Mouse (Mus musculus): ENCODE data around the gene Ppp6r2. TPM values are rescaled to one million over a fixed set of nuclear protein-coding genes. Genes with fewer than 3 reads are reported as not detected.

The Ppp6r2 gene
- polyA plus RNA-seq, 1 experiment from 2014 or later: 12.4 TPM

- DNase-seq (ENCODE audit: low spot score): no peak
- Histone ChIP-seq H3K27me3 (ENCODE audit: insufficient read depth, poor library complexity, severe bottlenecking) (no peaks in the 10 kb centered on the region), H3K4me3 (no peak overlapping the region), H3K27ac (no peak overlapping the region), H3K4me1 (no peaks in the 10 kb centered on the region), H3K9me3 (no peaks in the 10 kb centered on the region), H3K36me3 (no peaks in the 10 kb centered on the region)
- WGBS: 80% methylated on average over 17 of the region's 17 CpGs
Measured at GRCm38 (mm10) chr15:89334774-89335537, 123.6 kb downstream of the Ppp6r2 start.

- Histone ChIP-seq H3K4me3 (no peak overlapping the region), H3K27ac (no peak overlapping the region), H3K36me3 (no peaks in the 10 kb centered on the region), H3K27me3 (ENCODE audit: insufficient read depth, poor library complexity, severe bottlenecking) (no peaks in the 10 kb centered on the region), H3K4me1 (no peaks in the 10 kb centered on the region), H3K9me3 (no peaks in the 10 kb centered on the region)
- no peak for DNase-seq (ENCODE audit: low spot score)
- 79% methylated on average over 14 of the region's 14 CpGs for WGBS
Measured at GRCm38 (mm10) chr15:89336422-89336821, 125.1 kb downstream of the Ppp6r2 start.

Small RNA genes within 50 kb of the gene (microRNA-seq; reads per million reads assigned to microRNA genes)
- gene Mir6958 (5.1 reads per million, percentile 15 among the genes with 10 or more reads in this experiment), gene Mir6959 (not detected), gene Mir7118 (not detected)

Other genes starting within 250 kb of the Ppp6r2 start
- not detected in 2 replicates for gene Mlc1, start 232.5 kb upstream of the Ppp6r2 start, polyA plus RNA-seq (2016; fragmentation: Nextera tagmentation; extraction: Ambion mirVana)
- 45.0 and 85.0 TPM in 2 replicates for gene Mov10l1, start 228.6 kb upstream of the Ppp6r2 start, polyA plus RNA-seq (2016; fragmentation: Nextera tagmentation; extraction: Ambion mirVana)
- gene Panx2, start 151.8 kb upstream of the Ppp6r2 start, polyA plus RNA-seq (2016; fragmentation: Nextera tagmentation; extraction: Ambion mirVana): 1.8 and 1.9 TPM in 2 replicates
- gene Trabd, start 136.4 kb upstream of the Ppp6r2 start, polyA plus RNA-seq (2016; fragmentation: Nextera tagmentation; extraction: Ambion mirVana): 63.0 and 67.6 TPM in 2 replicates
- 9.5 and 11.8 TPM in 2 replicates for gene Selenoo, start 122.5 kb upstream of the Ppp6r2 start, polyA plus RNA-seq (2016; fragmentation: Nextera tagmentation; extraction: Ambion mirVana)
- gene Tubgcp6, start 88.4 kb upstream of the Ppp6r2 start, polyA plus RNA-seq (2016; fragmentation: Nextera tagmentation; extraction: Ambion mirVana): 15.4 and 17.1 TPM in 2 replicates
- 18.5 and 19.0 TPM in 2 replicates for gene Hdac10, start 82.9 kb upstream of the Ppp6r2 start, polyA plus RNA-seq (2016; fragmentation: Nextera tagmentation; extraction: Ambion mirVana)
- gene Mapk12, start 70.8 kb upstream of the Ppp6r2 start, polyA plus RNA-seq (2016; fragmentation: Nextera tagmentation; extraction: Ambion mirVana): 25.4 and 26.4 TPM in 2 replicates
- gene Mapk11, start 61.9 kb upstream of the Ppp6r2 start, polyA plus RNA-seq (2016; fragmentation: Nextera tagmentation; extraction: Ambion mirVana): 4.2 and 4.8 TPM in 2 replicates
- gene Plxnb2, start 30.8 kb upstream of the Ppp6r2 start, polyA plus RNA-seq (2016; fragmentation: Nextera tagmentation; extraction: Ambion mirVana): 106 and 117 TPM in 2 replicates
- 23.1 and 23.5 TPM in 2 replicates for gene Dennd6b, start 15.1 kb upstream of the Ppp6r2 start, polyA plus RNA-seq (2016; fragmentation: Nextera tagmentation; extraction: Ambion mirVana)
- gene Sbf1, start 103.8 kb downstream of the Ppp6r2 start, polyA plus RNA-seq (2016; fragmentation: Nextera tagmentation; extraction: Ambion mirVana): 53.3 and 57.2 TPM in 2 replicates
- gene Adm2, start 111.2 kb downstream of the Ppp6r2 start, polyA plus RNA-seq (2016; fragmentation: Nextera tagmentation; extraction: Ambion mirVana): 0.39 and 0.65 TPM in 2 replicates
- gene Miox, start 122.8 kb downstream of the Ppp6r2 start, polyA plus RNA-seq (2016; fragmentation: Nextera tagmentation; extraction: Ambion mirVana): not detected in 2 replicates
- 51.5 and 55.2 TPM in 2 replicates for gene Lmf2, start 144.1 kb downstream of the Ppp6r2 start, polyA plus RNA-seq (2016; fragmentation: Nextera tagmentation; extraction: Ambion mirVana)
- gene Ncaph2, start 144.2 kb downstream of the Ppp6r2 start, polyA plus RNA-seq (2016; fragmentation: Nextera tagmentation; extraction: Ambion mirVana): 137 and 150 TPM in 2 replicates
- gene Sco2, start 162.3 kb downstream of the Ppp6r2 start, polyA plus RNA-seq (2016; fragmentation: Nextera tagmentation; extraction: Ambion mirVana): 8.1 TPM in 2 replicates
- 1.3 and 1.4 TPM in 2 replicates for gene Tymp, start 165.5 kb downstream of the Ppp6r2 start, polyA plus RNA-seq (2016; fragmentation: Nextera tagmentation; extraction: Ambion mirVana)
- 0.31 and 0.38 TPM in 2 replicates for gene Odf3b, start 167.7 kb downstream of the Ppp6r2 start, polyA plus RNA-seq (2016; fragmentation: Nextera tagmentation; extraction: Ambion mirVana)
- 0.06 TPM in 1 of 2 replicates, not detected in the other for gene Klhdc7b, start 173.4 kb downstream of the Ppp6r2 start, polyA plus RNA-seq (2016; fragmentation: Nextera tagmentation; extraction: Ambion mirVana)
- gene Syce3, start 198.9 kb downstream of the Ppp6r2 start, polyA plus RNA-seq (2016; fragmentation: Nextera tagmentation; extraction: Ambion mirVana): not detected in 2 replicates
- 73.9 and 147 TPM in 2 replicates for gene Cpt1b, start 214.3 kb downstream of the Ppp6r2 start, polyA plus RNA-seq (2016; fragmentation: Nextera tagmentation; extraction: Ambion mirVana)
- 2.7 and 3.4 TPM in 2 replicates for gene C730034F03Rik, start 218.0 kb downstream of the Ppp6r2 start, polyA plus RNA-seq (2016; fragmentation: Nextera tagmentation; extraction: Ambion mirVana)
- gene Gm44502, start 218.1 kb downstream of the Ppp6r2 start, polyA plus RNA-seq (2016; fragmentation: Nextera tagmentation; extraction: Ambion mirVana): 0.38 and 0.58 TPM in 2 replicates
- gene Chkb, start 218.4 kb downstream of the Ppp6r2 start, polyA plus RNA-seq (2016; fragmentation: Nextera tagmentation; extraction: Ambion mirVana): 64.7 and 64.8 TPM in 2 replicates
- gene Mapk8ip2, start 242.4 kb downstream of the Ppp6r2 start, polyA plus RNA-seq (2016; fragmentation: Nextera tagmentation; extraction: Ambion mirVana): 0.44 and 0.99 TPM in 2 replicates

All from heart, embryonic 10.5 days (tissue).